ENCODE assay signal across 12 mouse cellular contexts in the genomic region with DNA sequence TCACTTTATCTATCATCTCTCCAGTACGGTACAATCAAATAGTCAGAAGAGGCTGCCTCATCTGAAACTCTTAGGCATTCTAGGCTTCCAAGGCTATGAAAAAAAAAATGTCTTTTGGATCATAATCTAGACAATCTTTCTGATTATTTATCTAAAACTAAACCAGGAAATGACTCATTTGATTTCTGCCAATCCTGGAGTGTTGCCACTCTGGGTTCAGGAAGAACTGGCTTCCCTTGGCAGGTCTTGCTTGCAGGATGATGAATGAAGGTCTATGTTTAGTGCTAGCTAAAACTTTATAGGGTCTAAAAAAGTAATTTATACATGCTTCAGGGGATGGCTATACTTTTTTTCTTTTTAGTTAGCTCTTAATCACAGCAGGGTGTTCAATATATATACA.
"Had no signal": no experiment of that assay in that cellular context is flagged by ENCODE, and none has a peak within 500 bp of the region (broad histone marks: within the 10 kb centered on the region; RNA-seq: fewer than 3 reads in every experiment).

No protein-coding gene starts in this region.

- H3K4me3 ChIP-seq: layer of hippocampus, adult 2 months; limb, embryonic 12.5 days; limb, embryonic 15.5 days had no signal

- DNase-seq: kidney, adult 18-20 months; kidney, adult 9 months; kidney, postnatal 25 days; left cerebral cortex, postnatal 4 days; liver, postnatal 0 days; midbrain, embryonic 14.5 days; thymus, adult 18-20 months; thymus, postnatal 14 days; thymus, postnatal 4 days had no signal

- H3K4me1 ChIP-seq: limb, embryonic 12.5 days; limb, embryonic 15.5 days had no signal
